Mouse (Mus musculus): ENCODE results near the gene Mid1.
"Not testable (repeated sequence)": the region's sequence is repeated elsewhere in the genome, so short reads cannot be mapped to it uniquely, and the experiment has no call there.

GRCm38 (mm10) chrX:170014038-170014437 is 329.0 kb downstream of the Mid1 start:
- TF ChIP-seq CTCF, EP300 (IDR thresholded peaks at IDR 0.05): not testable (repeated sequence)
